Mouse (Mus musculus) cerebellum, postnatal 4 days (tissue): Measurements from ENCODE around the gene Tmed11.
A peak's percentile ranks its signal among the peaks of the same experiment; 100 is the strongest.
"Not testable (repeated sequence)": the region's sequence is repeated elsewhere in the genome, so short reads cannot be mapped to it uniquely, and the experiment has no call there.

Source experiments
- DNase-seq, 2 experiments: peaks; one replicate each; pipeline ENCODE4 v3.0.0; 2022; ENCODE audit warnings: low spot score in 2 of 2, mixed read lengths in 1 of 2

The Tmed11 gene

GRCm38 (mm10) chr5:108795263-108795662 is at the start of gene Tmed11:
Gene Tmed11 (minus strand): TSS chr5:108795363.
- DNase-seq = not testable (repeated sequence)

GRCm38 (mm10) chr5:108836156-108836555 is 41.0 kb upstream of the Tmed11 start:
- peak in 1 of 2 experiments; percentile 1 for DNase-seq

GRCm38 (mm10) chr5:108823276-108823675 is 28.1 kb upstream of the Tmed11 start:
- peak in 1 of 2 experiments; percentile 34 for DNase-seq

- not testable (repeated sequence) for DNase-seq
These were observed 13.6 kb upstream of the Tmed11 start, which contains the start of gene Vmn2r8 for GRCm38 (mm10) chr5:108808750-108809149. Gene Vmn2r8 (minus strand): TSS chr5:108808850.

- no peak for DNase-seq
These were observed 8.5 kb upstream of the Tmed11 start for GRCm38 (mm10) chr5:108803646-108804045.

- peak in 1 of 2 experiments; percentile 20 for DNase-seq
These were observed 4.8 kb downstream of the Tmed11 start for GRCm38 (mm10) chr5:108790385-108790784.

- no peak for DNase-seq
These were observed 20.4 kb downstream of the Tmed11 start, which contains the start of gene Rnf212 for GRCm38 (mm10) chr5:108774630-108775306. Gene Rnf212 (minus strand): TSS chr5:108774982.

GRCm38 (mm10) chr5:108760002-108760401 is 35.2 kb downstream of the Tmed11 start:
- no peak for DNase-seq

- peak in 1 of 2 experiments; percentile 3 for DNase-seq
These were observed 36.8 kb downstream of the Tmed11 start for GRCm38 (mm10) chr5:108758396-108758795.

GRCm38 (mm10) chr5:108751258-108751657 is 43.9 kb downstream of the Tmed11 start:
- DNase-seq = not testable (repeated sequence)

GRCm38 (mm10) chr5:108750328-108751210 is 44.6 kb downstream of the Tmed11 start:
- DNase-seq = no peak

- DNase-seq = no peak
These were observed 50.5 kb downstream of the Tmed11 start for GRCm38 (mm10) chr5:108744629-108745028.

GRCm38 (mm10) chr5:108743856-108744255 is 51.3 kb downstream of the Tmed11 start:
- no peak for DNase-seq

- no peak for DNase-seq
These were observed 52.6 kb downstream of the Tmed11 start for GRCm38 (mm10) chr5:108742596-108742995.

- DNase-seq = no peak
These were observed 53.3 kb downstream of the Tmed11 start for GRCm38 (mm10) chr5:108741844-108742243.

GRCm38 (mm10) chr5:108727425-108727824 is 67.7 kb downstream of the Tmed11 start:
- DNase-seq = no peak
